Mouse (Mus musculus) heart, embryonic 14.5 days (tissue): ENCODE measurements around the gene 1110002E22Rik. TPM values are rescaled to one million over a fixed set of nuclear protein-coding genes. Genes with fewer than 3 reads are reported as not detected.

Experiments
- ATAC-seq: fragments of 200-750 bp; cut with Nextera tagmentation; 2 replicates; pipeline ENCODE4 v1.8.0; 2017; ENCODE audit warnings: low read depth, moderate TSS enrichment; ENCODE audit not compliant: insufficient number of reproducible peaks, insufficient read depth, low FRiP score
- H3K27ac ChIP-seq, 2 experiments: fragments of 200-500 bp in 1 of 2; fragments of 300-500 bp in 1 of 2; sonication (generic) in 1 of 2; replicated peaks in 1 of 2; 2 replicates each; pipeline ENCODE4 v1.5.1; 2012 to 2014; ENCODE audit warnings: low read depth in 2 of 2, low read length in 2 of 2, control low read depth in 1 of 2, mild to moderate bottlenecking in 1 of 2, mixed read lengths in 1 of 2; ENCODE audit not compliant: control insufficient read depth in 1 of 2, insufficient read depth in 1 of 2
- H3K27me3 ChIP-seq: fragments of 300-500 bp; sonication (generic); 2 replicates; pipeline ENCODE4 v1.6.1; 2014; ENCODE audit warnings: mild to moderate bottlenecking, low read length, control low read depth; ENCODE audit not compliant: control insufficient read depth, insufficient read depth
- H3K36me3 ChIP-seq: fragments of 300-500 bp; sonication (generic); 2 replicates; pipeline ENCODE4 v1.6.1; 2014; ENCODE audit warnings: mild to moderate bottlenecking, control low read depth, low read length, mixed read lengths; ENCODE audit not compliant: control insufficient read depth, insufficient read depth
- H3K4me1 ChIP-seq, 2 experiments: fragments of 200-500 bp in 1 of 2; fragments of 300-500 bp in 1 of 2; sonication (generic) in 1 of 2; 2 replicates each; pipeline ENCODE4 v1.6.1; 2012 to 2014; ENCODE audit warnings: low read length in 2 of 2, control low read depth in 1 of 2, mixed read lengths in 1 of 2; ENCODE audit not compliant: control insufficient read depth in 2 of 2, insufficient read depth in 2 of 2
- H3K4me2 ChIP-seq: fragments of 300-500 bp; sonication (generic); 2 replicates; pipeline ENCODE4 v1.6.1; 2014; ENCODE audit warnings: mild to moderate bottlenecking, low read length
- H3K4me3 ChIP-seq, 2 experiments: fragments of 200-500 bp in 1 of 2; fragments of 300-500 bp in 1 of 2; sonication (generic) in 1 of 2; 2 replicates each; pipeline ENCODE4 v1.5.1; 2012 to 2014; ENCODE audit warnings: low read length in 2 of 2, mild to moderate bottlenecking in 2 of 2, control low read depth in 1 of 2, low read depth in 1 of 2, moderate library complexity in 1 of 2; ENCODE audit not compliant: control insufficient read depth in 1 of 2, insufficient read depth in 1 of 2
- H3K9ac ChIP-seq: fragments of 300-500 bp; sonication (generic); 2 replicates; pipeline ENCODE4 v1.6.1; 2014; ENCODE audit warnings: mild to moderate bottlenecking, low read length
- H3K9me3 ChIP-seq: fragments of 300-500 bp; sonication (generic); 2 replicates; pipeline ENCODE4 v1.6.1; 2016; ENCODE audit warnings: low read length, control low read depth; ENCODE audit not compliant: control insufficient read depth
- WGBS: fragments of 180-500 bp; shearing (Covaris S2); extraction: QIAGEN DNeasy Blood & Tissue Kit; methylation state at CpG from one replicate; pipeline ENCODE4 v1.1.7; 2014; 5-methylcytosine and 5-hydroxymethylcytosine counted together
- polyA plus RNA-seq: library from polyadenylated mRNA; unstranded; fragments of >200 nt; fragmentation: Nextera tagmentation; extraction: Ambion mirVana; gene quantifications from 2 replicates; pipeline ENCODE4 v1.2.1, GENCODE M21; 2014

1110002E22Rik gene
- 16.5 and 18.7 TPM in 2 replicates for polyA plus RNA-seq

DNA sequence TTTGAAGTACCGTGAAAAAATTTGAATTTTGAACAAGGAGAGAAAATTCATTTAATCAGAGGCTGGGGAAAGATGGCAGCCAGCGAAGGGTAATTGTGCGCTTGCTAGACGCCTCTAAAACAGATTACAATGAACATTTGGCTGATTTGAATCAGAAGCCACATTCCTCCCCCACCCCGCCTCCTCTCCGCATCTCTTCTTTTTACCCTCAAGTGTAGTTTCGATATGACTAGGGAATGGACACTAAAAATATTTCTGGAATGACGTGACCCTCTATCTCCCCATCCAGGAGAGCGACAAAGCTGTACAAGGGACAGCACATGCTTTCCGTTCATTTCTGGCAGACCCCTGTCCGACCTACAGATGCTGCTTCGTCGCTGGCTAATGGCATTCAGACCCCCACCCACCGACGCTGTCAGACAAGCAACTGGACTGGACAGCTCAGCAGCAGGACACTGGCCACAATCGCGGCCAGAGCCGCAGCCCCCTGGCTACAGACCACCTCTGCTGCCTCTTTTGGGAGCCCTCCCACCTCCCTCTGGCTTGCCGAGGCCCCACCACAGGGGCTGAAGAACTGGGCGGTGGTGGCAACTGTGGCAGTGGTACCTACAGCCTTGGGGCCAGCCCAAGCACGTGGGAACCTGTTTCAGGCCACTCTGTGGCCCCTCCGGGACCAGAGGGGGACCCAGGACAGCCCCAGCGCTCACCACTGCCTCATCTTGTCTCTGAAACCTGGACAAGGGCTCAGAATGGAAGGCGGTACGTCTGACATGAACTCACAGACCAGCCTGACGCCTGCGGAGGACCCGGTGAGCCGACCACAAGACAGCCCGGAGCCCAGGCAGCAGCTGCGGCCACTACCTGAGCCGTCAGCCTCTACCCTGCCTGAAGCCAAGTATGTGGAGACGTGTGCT lies at the start of gene 1110002E22Rik:
Gene 1110002E22Rik, plus strand, starts transcription at position 321 of the 914 bp plus-strand sequence.
- peak; percentile 20; the same call in 1 of the 2 replicates for ATAC-seq
- H3K4me2 ChIP-seq, result peak within 1 kb of the TSS; percentile 80
- no peaks in the 10 kb centered on the region for H3K36me3 ChIP-seq
- H3K9ac ChIP-seq, result peak within 1 kb of the TSS; percentile 87
- H3K9me3 ChIP-seq, result no peaks in the 10 kb centered on the region
- peaks cover 33 to 61% of the 10 kb centered on the region in 2 experiments for H3K4me1 ChIP-seq
- H3K27ac ChIP-seq, result peak within 1 kb of the TSS; percentile 97
- WGBS, result 35% methylated on average over 33 of the region's 33 CpGs
- peak within 1 kb of the TSS; percentile 40 to 50 for H3K4me3 ChIP-seq
- no peaks in the 10 kb centered on the region for H3K27me3 ChIP-seq

DNA sequence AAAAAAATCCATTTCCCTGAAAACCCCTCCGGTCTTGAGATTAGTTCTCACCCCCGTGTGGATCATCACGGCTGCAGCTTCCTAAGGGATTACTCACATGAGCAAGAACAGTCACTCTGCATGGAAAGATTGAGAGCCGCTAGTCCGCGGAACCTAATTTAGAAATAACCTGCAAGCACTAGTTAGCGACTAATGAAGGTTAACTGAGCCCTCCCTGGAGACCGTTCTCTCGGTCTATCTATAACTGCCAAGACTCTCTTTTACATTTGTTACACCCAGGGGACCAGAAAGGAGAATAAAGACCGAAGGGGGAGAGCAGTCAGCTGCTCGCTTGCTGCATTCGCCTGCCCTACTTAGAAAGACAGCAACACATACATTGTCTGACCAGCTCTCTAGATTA lies 48.0 kb upstream of the 1110002E22Rik start:
- no peak overlapping the region for H3K9ac ChIP-seq
- H3K27ac ChIP-seq, result no peak overlapping the region
- H3K4me2 ChIP-seq, result no peak overlapping the region
- WGBS, result 79% methylated on average over 12 of the region's 12 CpGs
- no peaks in the 10 kb centered on the region for H3K27me3 ChIP-seq
- peaks cover 1 to 3% of the 10 kb centered on the region in 2 experiments; a peak in 2 of 4 replicates for H3K4me1 ChIP-seq
- H3K36me3 ChIP-seq, result no peaks in the 10 kb centered on the region
- no peak overlapping the region for H3K4me3 ChIP-seq
- 0 out of 2 replicates have a peak, but pooled peaks cover 4% of the 10 kb centered on the region for H3K9me3 ChIP-seq
- no peak for ATAC-seq

- Histone ChIP-seq H3K4me2 (no peak overlapping the region), H3K36me3 (no peaks in the 10 kb centered on the region), H3K27ac (no peak overlapping the region), H3K4me1 (peaks cover 2 to 3% of the 10 kb centered on the region in 2 experiments; a peak in 2 of 4 replicates), H3K9me3 (0 out of 2 replicates have a peak, but pooled peaks cover 4% of the 10 kb centered on the region), H3K27me3 (no peaks in the 10 kb centered on the region), H3K4me3 (no peak overlapping the region), H3K9ac (no peak overlapping the region)
- 86% methylated on average over 4 of the region's 4 CpGs for WGBS
- ATAC-seq, result no peak
Measured at GRCm38 (mm10) chr3:138022003-138022402, 42.8 kb upstream of the 1110002E22Rik start.

DNA sequence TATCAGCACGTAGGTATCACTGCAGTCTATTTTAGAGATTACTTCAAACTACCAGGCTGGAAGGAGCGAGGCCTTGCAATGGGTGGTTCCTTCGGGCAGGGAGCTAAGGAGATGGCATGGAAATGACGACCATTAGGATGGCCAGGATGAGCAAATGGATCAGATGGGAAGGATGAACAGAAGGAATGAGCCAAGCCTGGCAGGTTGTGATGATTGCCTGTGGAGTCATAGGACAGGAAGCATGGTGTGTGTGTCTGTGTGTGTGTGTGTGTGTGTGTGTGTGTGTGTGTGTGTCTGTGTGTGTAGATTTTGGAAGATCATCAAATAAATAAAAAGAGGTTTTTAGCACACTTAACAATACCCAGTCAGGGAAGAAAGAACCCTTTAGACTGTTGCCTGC lies 42.2 kb upstream of the 1110002E22Rik start:
- WGBS, result 85% methylated on average over 4 of the region's 4 CpGs
- no peak overlapping the region for H3K27ac ChIP-seq
- 0 out of 2 replicates have a peak, but pooled peaks cover 4% of the 10 kb centered on the region for H3K9me3 ChIP-seq
- H3K4me3 ChIP-seq, result no peak overlapping the region
- H3K9ac ChIP-seq, result no peak overlapping the region
- no peaks in the 10 kb centered on the region for H3K27me3 ChIP-seq
- no peaks in the 10 kb centered on the region for H3K36me3 ChIP-seq
- ATAC-seq, result no peak
- peaks cover 5 to 8% of the 10 kb centered on the region in 2 experiments; a peak in 3 of 4 replicates for H3K4me1 ChIP-seq
- H3K4me2 ChIP-seq, result no peak overlapping the region

DNA sequence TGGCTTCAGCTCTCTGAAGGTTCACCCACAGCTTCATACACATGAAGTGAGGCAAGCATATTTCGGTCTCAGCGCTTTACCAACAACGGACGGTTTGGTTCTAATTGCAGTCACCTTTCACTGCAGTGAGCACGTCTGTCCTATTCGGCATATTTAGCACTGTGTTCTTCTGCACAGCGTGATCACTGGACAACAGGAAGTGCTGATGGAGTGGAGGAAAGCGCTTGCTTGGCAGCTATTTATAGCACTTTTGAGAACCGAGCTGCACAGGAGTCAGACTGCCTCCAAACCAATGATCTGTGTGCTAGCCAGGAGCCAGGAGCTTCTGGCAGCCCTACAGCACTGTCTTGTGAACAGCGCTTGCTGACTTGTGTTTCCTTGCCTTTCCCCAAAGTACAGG lies 38.6 kb upstream of the 1110002E22Rik start:
- peak overlapping the region; percentile 78 to 95 for H3K27ac ChIP-seq
- 23% methylated on average over 10 of the region's 10 CpGs for WGBS
- no peaks in the 10 kb centered on the region for H3K36me3 ChIP-seq
- H3K9me3 ChIP-seq, result no peaks in the 10 kb centered on the region
- 0 out of 2 replicates have a peak overlapping the region, but pooled peaks have one; percentile 8 for H3K9ac ChIP-seq
- peak; percentile 61; the same call in 1 of the 2 replicates for ATAC-seq
- H3K4me3 ChIP-seq, result peak overlapping the region in 1 of 2 experiments; percentile 23; a peak in 1 of 4 replicates
- H3K27me3 ChIP-seq, result no peaks in the 10 kb centered on the region
- H3K4me2 ChIP-seq, result peak overlapping the region; percentile 23
- H3K4me1 ChIP-seq, result peaks cover 5 to 9% of the 10 kb centered on the region in 2 experiments; a peak in 3 of 4 replicates

GRCm38 (mm10) chr3:138027575-138028362 lies 37.1 kb upstream of the 1110002E22Rik start:
- Histone ChIP-seq H3K27me3 (no peaks in the 10 kb centered on the region), H3K4me2 (no peak overlapping the region), H3K36me3 (no peaks in the 10 kb centered on the region), H3K9ac (no peak overlapping the region), H3K9me3 (no peaks in the 10 kb centered on the region), H3K4me3 (no peak overlapping the region), H3K27ac (0 out of 4 replicates have a peak overlapping the region, but pooled peaks of 1 of the 2 experiments have one; percentile 24), H3K4me1 (peaks cover 5 to 9% of the 10 kb centered on the region in 2 experiments; a peak in 3 of 4 replicates)
- no peak for ATAC-seq
- 65% methylated on average over 5 of the region's 5 CpGs for WGBS

GRCm38 (mm10) chr3:138029351-138029750 lies 35.5 kb upstream of the 1110002E22Rik start:
- WGBS, result 86% methylated on average over 5 of the region's 5 CpGs
- no peak overlapping the region for H3K4me3 ChIP-seq
- H3K4me2 ChIP-seq, result no peak overlapping the region
- H3K36me3 ChIP-seq, result no peaks in the 10 kb centered on the region
- no peaks in the 10 kb centered on the region for H3K9me3 ChIP-seq
- peaks cover 5 to 13% of the 10 kb centered on the region in 2 experiments; a peak in 3 of 4 replicates for H3K4me1 ChIP-seq
- no peak overlapping the region for H3K9ac ChIP-seq
- H3K27ac ChIP-seq, result no peak overlapping the region
- H3K27me3 ChIP-seq, result no peaks in the 10 kb centered on the region
- no peak for ATAC-seq
